Mouse (Mus musculus) MN1 (cell line): ENCODE data around the gene Kbtbd4.
A peak's percentile ranks its signal among the peaks of the same experiment; 100 is the strongest.

Experiments used
- DNase-seq: peaks from one replicate; pipeline ENCODE4 v3.0.0-alpha.2; 2016; ENCODE audit warnings: low spot score

Gene Kbtbd4

DNA sequence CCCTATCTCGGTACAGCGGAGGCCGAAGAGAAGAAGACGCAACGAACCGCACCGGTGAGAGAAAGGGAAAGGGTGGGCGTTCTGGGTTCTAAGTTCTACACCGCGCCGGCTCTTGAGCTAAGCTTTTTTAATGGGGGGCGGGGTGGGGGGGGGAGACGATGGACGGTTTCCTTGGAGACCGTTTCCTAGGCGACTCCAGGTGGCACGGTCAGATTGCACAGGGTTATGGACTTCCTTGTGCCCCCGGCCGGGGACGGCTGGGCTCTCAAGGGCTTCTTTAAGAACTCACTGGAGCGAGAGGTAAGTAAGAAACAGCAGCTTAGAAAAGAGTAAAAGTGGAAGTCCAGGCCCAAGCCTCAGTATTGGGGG lies 300 bp downstream of the Kbtbd4 start:
- DNase-seq, result peak; percentile 73

DNA sequence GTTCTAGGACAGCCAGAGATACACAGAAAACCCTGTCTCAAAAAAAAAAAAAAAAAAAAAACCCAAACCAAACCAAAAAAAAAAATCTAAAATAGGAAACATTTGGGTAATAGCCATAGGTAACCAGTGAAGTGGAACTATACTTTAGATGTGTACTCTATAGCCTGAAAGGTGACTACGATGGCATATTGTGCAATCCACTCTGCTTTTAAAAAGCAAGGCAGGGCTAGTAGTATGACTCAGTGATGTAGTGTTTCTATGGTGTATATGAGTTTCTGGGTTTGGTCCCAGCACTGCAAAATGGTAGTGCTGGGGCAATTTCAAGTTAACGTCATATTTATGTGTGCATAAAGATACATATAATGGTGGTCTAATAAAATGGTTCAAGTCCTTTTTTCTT lies 2.2 kb downstream of the Kbtbd4 start:
- DNase-seq, result no peak

DNA sequence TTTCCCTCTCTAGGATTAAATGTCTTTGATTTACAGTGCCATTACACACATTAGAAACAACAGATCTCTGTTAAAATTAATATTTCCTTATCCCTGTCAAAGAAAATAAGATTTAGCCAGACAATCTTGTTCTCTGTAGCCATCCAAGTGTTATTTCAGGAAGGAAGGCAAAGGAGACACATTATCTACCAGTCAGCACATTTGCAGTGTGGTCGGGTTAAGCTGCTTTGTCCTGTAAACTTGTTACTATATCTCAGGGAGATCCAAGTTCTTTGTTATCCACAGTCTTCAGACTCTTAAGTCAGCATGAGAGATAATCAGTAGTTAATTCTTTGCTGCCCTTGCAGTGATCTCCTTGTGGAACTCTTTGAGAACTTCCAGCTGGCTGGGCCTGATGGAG lies 6.3 kb downstream of the Kbtbd4 start:
- DNase-seq, result no peak

DNA sequence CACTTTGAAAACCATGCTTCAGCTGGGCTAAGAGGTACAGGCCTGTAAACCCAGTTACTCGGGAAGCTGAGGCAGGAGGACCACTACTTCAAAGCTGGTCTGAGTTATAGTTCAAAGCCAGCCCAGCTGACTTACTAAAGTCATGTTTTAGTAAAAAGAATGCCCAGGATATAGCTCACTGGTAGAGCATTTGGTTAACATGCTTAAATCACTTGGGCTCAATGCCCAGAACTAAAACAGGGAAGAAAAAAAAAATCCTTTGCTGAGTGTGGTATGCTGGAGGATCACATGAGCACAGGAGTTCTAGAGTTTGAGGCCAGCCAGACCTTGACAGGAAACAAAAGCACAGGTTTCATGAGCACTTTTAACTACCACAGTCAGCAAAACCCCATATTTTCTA lies 7.1 kb downstream of the Kbtbd4 start:
- peak; percentile 35 for DNase-seq

DNA sequence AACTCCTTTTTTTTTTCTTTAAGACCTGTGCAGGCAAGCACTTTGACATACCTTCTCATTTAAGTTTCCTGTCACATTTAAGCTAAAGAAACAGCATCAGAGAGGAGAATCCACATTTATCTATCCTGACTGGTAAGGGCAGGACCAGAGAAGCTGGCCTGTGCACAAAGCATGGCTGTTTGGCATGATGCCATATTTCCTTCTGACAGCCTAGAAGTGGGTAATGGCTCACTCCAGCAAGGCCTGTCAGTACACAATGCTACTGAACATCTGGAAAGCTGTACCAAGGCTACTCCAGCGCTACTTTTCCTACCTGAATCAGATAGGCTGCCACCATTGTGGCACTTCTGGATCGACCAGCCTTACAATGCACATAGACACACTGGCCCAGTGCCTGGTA lies 9.1 kb downstream of the Kbtbd4 start:
- peak; percentile 81 for DNase-seq

DNA sequence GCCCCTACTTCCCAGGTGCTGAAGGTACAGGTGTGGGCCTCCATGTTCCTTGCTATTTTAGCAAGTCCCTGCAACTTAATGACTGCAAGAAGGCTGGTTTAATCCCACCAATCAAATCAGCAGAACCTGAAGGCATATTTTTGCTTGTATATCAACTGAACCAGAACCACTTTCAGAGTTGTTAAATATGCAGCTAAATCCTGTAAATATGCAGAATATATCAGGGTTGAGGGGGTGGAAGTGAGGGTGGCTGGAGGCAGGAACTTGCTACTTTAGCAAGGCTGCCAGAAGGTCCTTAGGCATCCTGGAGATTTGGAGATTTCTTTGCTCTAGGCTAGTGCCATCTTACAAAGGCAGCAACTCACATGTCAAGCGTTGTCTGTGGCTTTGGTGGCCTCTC lies 11.0 kb downstream of the Kbtbd4 start:
- DNase-seq, result no peak

DNA sequence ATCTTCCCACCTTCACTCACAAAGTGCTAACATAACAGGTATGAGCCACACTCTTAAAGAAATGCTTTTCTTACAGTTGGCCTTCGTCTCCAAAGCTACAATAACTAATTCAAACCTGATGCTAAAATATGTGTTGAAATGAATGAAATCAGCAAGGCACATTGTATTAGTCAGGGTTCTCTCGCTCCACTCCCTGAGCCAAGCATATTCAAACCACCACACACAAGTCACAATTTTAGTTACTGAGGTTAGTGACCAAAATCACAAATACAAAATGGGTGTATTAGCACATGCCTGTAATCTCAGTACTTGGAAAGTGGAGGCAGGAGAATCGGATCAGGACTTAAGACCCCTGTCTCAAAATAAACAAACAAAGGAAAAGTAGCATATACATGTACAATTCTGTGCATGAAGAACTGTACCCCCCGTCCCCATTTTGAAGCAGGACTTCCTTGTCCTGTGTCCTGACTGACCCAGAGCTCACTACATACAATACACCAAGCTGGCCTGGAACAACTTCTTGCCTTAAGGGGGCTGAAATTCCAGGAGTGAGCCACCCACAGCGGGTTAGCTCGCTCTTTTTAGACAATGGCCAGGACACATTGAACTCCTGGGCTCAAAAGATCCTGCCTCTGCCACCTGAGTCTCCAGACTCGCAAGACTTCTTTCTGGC lies 12.2 kb downstream of the Kbtbd4 start:
- no peak for DNase-seq

DNA sequence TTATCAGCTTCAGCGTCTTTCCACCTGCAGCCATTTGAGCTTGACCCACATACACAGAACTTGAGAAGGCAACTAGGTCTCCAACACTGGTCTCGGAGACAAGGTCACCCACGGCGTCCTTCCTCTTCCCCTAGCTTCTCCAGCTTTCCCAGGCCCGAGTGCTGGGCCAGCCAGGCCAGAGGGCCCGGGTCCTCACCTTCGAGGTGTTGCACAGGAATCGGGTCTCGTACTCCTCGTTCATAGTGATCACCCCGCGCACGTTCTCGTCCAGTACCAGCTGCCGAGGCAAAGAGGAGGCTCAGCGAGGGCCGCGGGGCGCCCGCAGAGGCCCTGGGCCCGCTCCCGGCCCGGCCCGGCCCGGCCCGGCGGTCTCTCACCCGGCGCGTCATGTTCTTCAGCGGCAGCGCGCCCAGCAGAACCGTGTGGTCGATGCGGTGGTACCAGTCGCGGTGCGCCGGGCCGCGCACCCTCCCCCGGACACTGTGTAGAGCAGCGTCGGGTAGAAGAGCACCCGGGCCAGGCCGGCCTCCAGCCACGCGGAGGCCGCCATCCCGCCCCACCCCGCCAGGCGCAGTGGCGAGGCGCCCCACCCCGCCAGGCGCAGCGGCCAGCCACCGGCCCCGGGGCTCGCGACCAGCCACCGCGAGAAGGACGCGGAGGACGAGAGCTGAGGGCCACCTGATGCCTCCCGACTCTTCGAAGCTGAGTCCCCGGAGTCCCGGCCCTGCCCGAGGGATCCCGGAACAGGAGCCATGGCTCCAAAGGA lies 12.9 kb downstream of the Kbtbd4 start:
- DNase-seq, result peak; percentile 89

DNA sequence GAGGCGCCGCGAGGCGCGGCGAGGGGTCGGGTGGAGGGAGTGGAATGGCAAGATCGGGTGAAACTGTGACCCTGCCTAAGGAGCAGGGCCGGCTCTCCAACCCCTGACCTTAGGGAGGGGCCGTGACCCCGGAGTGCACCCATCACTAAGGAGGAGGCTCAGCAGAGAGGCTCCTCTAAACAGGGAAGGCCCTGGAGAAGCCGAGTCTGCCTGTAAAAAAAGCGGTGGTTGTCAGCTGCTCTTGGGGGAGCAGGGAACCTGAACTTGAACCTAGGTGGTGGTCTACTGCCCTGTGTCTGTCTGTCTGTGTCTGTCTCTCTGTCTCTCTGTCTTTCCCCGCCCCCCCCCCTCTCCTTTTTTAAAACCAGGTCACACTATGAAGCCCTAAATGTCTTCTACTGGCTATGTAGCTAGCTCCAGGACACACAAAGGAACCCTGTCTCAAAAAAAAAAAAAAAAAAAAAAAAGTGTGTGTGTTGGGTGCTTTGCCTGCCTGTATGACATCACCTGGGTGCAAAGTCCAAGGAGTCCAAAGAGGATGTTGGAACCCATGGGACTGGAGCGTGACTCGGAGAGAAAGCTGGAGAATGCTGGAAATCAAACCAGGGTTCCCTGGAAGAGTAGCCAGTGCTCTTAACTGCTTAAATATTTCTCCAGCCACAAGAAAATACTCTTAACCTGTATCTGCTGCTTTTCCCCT lies 13.6 kb downstream of the Kbtbd4 start:
- no peak for DNase-seq

DNA sequence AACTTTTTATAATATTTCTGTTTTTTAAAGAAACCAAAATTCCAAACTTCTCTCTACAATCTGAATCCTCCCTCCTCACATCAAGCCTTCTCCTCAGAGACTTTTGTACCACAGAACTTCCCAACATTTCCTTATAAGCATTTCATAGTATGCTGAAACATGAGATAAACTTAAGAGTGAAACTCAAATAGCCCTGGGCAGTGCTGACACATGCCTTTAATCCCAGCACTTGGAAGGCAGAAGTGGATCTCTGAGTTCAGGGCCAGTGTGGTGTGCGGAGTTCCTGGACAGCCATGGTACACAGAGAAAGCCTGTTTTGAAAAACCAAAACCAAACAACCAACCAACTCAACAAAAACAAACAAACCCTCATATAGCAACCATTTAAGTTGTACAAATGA lies 16.6 kb downstream of the Kbtbd4 start:
- no peak for DNase-seq

DNA sequence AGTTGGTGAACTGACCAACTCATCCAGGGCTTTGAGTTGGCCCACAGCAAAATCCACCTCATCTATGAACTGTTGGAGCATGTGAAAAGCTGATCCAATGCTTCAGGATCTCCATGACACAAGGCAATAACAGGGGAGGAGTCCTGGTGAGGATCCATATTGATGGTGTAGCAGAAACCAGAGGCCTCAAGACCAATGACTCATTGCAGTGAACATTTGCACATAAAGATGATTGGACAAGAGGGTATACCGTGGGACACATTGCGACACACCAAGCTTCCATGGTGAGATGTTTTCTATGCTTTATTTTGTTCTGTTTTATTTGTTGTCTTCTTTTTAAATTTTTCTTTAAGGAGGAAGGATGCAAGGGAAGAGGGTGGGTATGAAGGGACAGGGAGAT lies 18.1 kb downstream of the Kbtbd4 start:
- DNase-seq, result no peak

DNA sequence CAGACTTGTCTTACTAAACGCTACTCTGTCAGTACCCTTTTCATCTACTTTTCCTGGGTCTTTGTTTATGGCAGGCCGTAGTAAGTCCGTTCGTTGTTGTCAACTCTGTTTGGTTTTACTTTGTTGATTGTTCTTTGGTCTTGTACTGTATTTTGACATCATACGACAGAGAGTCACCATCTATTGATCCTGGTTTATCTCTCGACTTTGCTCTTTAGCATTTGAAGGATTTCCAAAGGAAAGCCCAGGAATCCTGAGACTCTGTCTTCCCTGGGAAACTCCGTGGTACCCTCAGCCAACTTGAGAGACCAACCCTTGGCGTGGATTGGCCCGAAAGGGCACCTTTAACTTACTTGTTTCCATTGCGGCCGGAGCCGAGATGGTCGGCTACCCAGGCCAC lies 24.0 kb downstream of the Kbtbd4 start:
- DNase-seq, result no peak

DNA sequence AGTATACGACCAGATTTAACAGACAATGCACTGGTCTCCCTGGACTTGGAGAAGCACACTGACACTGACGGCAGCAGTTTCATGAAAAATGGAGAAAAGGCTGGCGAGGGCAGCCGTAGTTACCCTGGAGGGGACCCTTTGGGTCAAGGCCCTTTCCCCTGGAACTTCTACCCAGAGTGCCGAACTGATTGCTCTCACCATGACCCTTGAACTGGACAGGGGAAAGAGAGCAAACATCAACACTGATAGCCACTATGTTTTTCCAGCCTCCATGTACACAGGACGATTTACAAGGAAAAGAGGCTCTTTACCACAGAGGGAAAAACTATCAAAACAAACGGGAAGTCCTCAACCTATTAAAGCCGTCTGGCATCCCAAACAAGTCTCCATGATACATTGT lies 27.3 kb downstream of the Kbtbd4 start:
- no peak for DNase-seq

DNA sequence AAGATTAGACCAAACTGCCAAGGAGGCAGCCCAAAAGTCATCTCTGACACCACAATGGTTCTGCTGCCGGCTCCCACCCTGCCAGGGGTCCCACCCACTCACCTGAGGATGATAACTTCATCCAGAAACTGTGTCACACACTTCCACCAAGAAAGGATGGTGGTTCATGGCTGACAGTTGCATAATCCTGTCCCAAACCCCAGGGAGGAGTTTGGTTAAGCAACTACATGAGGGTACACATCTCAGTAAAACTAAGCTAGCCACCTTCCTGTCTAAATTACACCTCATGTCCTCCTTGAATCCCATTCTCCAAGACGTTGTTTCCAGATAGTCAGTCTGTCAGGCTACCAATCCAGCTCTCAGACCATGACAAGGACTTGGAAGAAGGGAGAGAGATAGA lies 27.7 kb downstream of the Kbtbd4 start:
- no peak for DNase-seq

DNA sequence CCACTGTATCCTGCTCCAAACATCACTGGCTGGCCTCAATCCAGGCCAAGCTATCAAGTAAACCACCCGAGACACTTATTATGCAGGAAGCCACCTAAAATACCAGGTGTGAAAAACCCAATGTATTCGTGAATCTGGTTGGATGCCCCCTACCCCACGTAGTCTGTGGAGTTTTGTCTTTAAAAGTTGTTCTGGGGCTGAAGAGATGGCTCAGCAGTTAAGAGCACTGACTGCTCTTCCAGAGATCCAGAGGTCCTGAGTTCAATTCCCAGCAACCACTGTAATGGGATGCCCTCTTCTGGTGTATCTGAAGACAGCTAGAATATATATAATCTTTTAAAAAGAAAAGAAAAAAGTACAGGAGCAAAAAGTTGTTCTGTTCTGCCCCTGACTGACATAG lies 33.8 kb downstream of the Kbtbd4 start:
- no peak for DNase-seq

DNA sequence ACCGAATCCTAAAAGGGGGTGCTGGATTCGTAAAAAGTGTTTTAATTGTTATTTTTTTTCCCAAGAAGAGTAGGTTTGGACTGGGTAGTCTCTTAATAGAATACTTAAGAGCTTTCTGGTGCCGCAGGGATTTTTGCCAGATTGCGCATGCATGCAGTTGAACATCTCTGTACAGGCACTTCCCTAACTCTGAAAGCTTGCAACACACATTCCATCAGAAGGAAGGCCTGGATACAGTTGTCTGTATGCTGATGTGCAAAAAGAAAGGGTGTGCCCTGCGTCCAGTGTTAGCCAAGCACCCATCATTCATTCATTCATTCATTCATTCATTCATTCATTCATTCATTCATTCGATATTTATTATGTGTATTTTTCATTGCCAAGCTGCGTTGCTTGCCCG lies 35.2 kb downstream of the Kbtbd4 start:
- peak; percentile 32 for DNase-seq

DNA sequence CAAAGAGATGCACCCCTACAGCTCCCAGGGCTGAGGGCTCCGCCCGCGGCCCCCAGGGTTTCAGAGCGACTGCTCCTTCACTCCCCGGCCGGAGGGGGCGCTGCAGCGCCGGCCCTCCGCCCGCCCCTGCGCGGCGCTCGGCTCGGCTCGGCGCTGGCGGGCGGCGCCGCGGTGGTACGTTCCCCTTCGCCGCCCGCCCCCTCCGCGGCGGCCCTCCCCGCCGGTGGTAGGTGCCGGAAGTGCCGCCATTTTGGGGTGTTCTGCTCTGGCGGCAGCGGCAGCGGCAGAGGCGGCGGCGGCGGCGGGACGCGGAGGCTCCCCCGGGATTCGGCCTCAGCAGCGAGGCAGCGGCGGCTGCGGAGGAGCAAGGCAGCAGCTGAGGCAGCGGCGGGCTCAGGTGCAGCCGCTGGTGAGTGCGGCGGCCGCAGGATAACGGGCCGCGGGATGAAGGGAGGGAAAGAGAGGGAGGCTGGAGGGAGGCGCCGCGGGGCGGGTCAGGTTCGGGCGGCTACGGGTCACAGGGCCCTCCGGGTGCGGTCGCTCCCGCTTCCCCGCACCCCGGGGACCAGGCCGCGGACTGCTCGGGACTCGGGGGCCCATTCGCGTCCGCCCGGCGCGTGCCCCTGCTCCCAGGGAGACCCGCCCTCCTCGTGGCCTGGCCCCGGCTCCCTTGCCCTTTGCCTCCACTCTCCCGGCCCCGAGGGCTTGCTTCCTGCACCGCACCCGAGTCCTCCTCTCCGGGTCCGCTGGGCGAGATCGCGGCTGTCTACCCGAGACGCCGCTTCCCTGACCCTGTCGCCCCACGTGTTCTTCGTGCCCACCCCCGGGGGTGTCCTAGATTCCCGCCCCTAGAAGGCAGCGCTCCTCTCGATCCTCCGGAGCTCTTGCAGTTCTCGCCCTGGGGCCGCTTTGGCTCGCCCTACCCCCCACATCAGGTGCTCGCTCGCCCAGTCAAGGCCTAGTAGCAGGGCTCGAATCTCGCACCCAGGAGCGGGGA lies 36.0 kb downstream of the Kbtbd4 start, which contains the start of gene Celf1:
Celf1 (plus strand) TSS at position 150 of the 997 bp plus-strand sequence.
- DNase-seq, result peak; percentile 93

DNA sequence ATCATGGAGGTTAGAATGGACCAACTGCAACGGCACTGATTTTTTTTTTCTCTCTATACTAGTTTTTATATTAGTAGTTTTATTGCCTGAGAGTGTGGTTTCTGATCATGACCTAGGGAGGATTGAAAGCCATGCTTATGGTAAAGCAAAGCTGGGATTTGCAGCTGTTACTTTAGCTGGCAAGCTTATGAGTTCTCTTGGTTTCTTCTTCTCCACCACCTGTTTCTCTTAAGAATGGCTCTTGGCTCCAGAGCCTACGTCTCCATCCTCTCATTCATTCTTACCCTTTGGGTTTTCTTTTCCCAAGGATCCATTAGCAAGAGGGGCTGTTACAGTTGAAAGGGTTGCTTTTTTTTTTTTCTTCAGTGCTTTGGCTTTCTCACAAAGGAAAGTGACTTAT lies 37.2 kb downstream of the Kbtbd4 start:
- no peak for DNase-seq

DNA sequence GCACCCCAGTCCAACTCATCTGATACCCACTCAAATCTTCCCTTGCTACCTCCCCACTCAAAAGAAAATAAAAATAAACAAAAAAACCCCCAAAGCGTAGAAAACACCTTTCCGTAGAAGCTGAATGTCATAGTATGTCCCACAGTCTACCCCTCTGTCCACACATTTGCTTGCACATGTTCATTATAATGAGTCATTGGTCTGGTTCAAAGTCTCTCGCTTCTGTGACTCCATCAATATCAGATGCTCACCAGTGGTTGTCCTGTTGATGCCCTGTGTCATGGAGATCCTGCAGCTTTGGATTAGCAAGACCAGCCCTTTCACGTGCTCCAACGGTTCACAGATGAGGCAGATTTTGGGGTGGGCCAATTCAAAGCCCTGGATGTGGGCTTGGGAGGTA lies 45.6 kb downstream of the Kbtbd4 start:
- DNase-seq, result no peak

DNA sequence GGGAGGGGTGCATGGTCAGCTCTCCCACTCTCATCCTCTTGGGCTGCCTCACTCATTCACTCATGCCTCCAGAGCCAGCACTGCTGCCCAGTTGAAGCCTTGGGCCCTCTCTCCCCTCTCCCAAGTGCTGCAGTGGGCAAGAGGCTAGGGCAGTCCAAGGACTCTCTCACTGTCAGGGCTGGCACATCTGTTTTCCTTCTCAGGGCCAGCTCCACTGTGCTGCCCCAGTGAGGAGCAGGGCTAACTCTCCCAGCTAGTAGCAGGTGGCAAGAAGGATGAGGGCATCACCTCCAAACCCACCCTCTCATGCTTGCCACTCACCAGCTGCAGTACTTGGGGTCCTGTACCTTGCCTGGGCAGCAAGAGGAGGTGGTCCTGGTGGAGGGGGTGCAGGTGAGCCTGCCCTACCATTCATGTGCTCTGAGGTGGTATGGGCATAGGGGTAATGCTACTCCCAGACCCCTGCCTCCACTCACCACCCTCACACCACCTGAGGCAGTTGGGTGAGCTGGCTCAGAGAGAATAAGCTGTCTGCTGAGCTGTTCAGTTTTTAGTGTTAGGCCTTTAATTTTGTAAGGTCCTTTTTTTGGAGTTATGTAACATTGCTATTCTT lies 46.1 kb downstream of the Kbtbd4 start:
- peak; percentile 23 for DNase-seq

DNA sequence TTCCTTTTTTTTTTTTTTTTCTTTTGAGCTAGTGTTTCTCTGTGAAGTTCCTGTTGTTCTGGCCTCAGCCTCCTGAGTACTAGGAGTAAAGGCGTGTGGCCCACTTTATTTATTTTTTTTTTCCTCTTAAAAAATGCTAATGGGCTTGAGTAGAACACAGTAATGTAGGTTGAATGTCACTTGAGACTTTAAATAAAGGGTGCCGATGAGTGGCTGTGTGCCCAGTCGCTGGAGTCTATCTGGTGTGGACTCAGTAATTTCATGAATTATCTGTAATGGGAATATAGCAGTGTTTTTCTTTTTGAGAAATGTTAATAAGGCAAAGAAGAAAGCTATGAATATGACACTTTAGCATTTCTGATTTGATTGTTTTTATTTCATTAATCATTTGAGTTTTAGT lies 48.9 kb downstream of the Kbtbd4 start:
- DNase-seq, result no peak

DNA sequence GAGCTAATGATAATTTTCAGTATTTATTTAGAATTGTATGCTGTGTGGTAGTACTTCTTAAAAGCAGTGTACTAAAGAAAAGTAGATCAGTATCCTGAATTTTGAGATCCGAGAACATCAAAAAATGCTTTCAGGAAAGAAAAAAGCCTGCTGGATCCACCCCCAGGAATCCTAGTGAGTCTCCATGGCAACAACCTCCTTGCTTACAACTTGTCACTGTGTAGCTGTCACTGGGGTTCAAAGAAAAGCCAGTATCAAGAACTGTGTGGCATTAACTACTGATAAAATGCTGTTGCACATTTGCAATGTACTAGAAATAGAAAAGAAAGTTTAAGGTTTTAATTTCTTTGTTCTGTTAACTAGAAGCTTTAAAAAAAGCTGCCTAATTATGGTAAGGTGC lies 51.5 kb downstream of the Kbtbd4 start:
- DNase-seq, result no peak
